Mouse (Mus musculus) lung, embryonic 14.5 days (tissue): ENCODE measurements at regions not wholly inside any gene's neighbourhood (a gene's known extent, or its start where the extent isn't known, plus 50 kb on each side); places are given as distances from the start of the nearest gene placed in this dataset.

Source experiments
- ATAC-seq: fragments of 200-750 bp; cut with Nextera tagmentation; 2 replicates; pipeline ENCODE4 v1.8.0; 2017; ENCODE audit warnings: mild to moderate bottlenecking, moderate TSS enrichment, moderate library complexity; ENCODE audit not compliant: insufficient read depth
- DNase-seq: peaks from one replicate; pipeline ENCODE4 v3.0.0-alpha.2; 2015
- H3K27ac ChIP-seq: fragments of 300-500 bp; sonication (generic); 2 replicates; pipeline ENCODE4 v1.5.1; 2014; ENCODE audit warnings: low read depth, mild to moderate bottlenecking, moderate library complexity
- H3K27me3 ChIP-seq: fragments of 300-500 bp; sonication (generic); 2 replicates; pipeline ENCODE4 v1.6.1; 2014; ENCODE audit warnings: low read length, control low read depth; ENCODE audit not compliant: insufficient read depth
- H3K36me3 ChIP-seq: fragments of 300-500 bp; sonication (generic); 2 replicates; pipeline ENCODE4 v1.6.1; 2014; ENCODE audit warnings: control low read depth; ENCODE audit not compliant: insufficient read depth
- H3K4me1 ChIP-seq: fragments of 300-500 bp; sonication (generic); 2 replicates; pipeline ENCODE4 v1.6.1; 2014; ENCODE audit warnings: antibody characterized with exemption, control low read depth; ENCODE audit not compliant: insufficient read depth
- H3K4me2 ChIP-seq: fragments of 300-500 bp; sonication (generic); 2 replicates; pipeline ENCODE4 v1.6.1; 2014; ENCODE audit warnings: mild to moderate bottlenecking
- H3K4me3 ChIP-seq: fragments of 300-500 bp; sonication (generic); 2 replicates; pipeline ENCODE4 v1.5.1; 2014; ENCODE audit warnings: low read depth, low read length
- H3K9ac ChIP-seq: fragments of 300-500 bp; sonication (generic); 2 replicates; pipeline ENCODE4 v1.6.1; 2014
- H3K9me3 ChIP-seq: fragments of 300-500 bp; sonication (generic); 2 replicates; pipeline ENCODE4 v1.6.1; 2016; ENCODE audit warnings: low read depth, low read length, control low read depth
- CTCF ChIP-seq: IDR thresholded peaks from 2 replicates; pipeline ENCODE4 v1.5.1; 2016; ENCODE audit warnings: antibody characterized with exemption, low read depth
- WGBS: fragments of 180-500 bp; shearing (Covaris S2); extraction: QIAGEN DNeasy Blood & Tissue Kit; methylation state at CpG from one replicate; pipeline ENCODE4 v1.1.7; 2014; 5-methylcytosine and 5-hydroxymethylcytosine counted together

DNA sequence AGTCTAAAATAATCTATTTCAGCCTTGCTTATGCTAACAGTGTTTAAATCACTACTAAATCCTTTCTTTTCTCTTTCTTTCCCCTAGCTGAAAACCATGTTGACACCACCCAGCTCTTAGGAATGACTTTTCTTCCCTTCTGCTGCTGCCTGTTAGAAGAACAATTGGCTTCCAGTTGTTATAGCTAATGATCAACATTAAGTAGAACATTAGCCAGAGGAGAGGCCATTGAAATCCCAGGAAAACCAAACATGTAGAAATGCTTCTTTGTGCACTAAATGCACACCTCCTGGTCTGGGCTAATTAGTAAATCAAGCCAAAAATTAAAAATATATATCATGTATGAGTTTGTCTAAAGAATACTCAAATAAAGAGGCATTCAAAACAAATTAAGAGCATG lies 703.0 kb upstream of the Arpp21 start:
- DNase-seq (no peak), ATAC-seq (no peak)
- TF ChIP-seq CTCF: no peak
- Histone ChIP-seq H3K4me2 (no peak overlapping the region), H3K9ac (no peak overlapping the region), H3K4me3 (no peak overlapping the region), H3K9me3 (no peaks in the 10 kb centered on the region), H3K36me3 (no peaks in the 10 kb centered on the region), H3K4me1 (no peaks in the 10 kb centered on the region), H3K27me3 (no peaks in the 10 kb centered on the region), H3K27ac (no peak overlapping the region)

DNA sequence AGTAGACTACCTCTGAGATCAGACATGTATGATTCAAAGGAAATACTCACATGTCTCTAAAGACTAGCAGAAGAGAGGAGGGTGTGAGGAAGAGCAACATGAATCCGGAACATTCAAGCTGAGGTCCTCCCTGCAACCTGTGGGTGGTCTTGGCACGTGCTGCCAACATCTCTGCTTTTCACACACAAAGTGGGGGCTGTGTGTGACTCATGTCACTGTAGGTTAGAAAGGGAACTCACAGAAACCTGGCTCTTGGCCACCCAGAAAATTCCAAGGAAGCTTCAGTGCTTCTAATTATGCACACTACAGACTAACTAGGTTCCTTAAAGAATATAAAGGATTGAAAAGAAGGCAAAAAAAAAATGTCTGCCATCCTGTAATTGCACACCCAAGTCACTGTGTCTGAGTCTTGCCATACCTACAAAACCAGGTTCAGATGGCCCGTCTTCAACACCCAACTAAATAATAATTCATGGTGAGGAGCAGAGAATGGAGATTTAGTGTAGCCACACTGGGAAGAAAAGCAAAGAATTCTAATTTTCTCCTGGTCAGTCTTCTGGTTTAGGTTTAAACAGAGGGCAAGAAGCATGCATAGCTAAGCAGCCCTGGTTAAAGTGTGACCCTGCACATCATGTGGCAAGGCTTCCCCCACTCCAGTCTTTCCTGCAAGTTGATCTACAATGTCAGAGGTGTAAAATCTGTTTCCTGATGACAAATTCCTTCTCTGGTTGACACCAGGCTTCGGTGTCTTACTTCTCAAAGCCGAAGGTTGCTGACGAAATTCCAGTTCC lies 673.8 kb upstream of the Arpp21 start:
- no peak overlapping the region for H3K4me3 ChIP-seq
- no peaks in the 10 kb centered on the region for H3K4me1 ChIP-seq
- 74% methylated on average over 6 of the region's 6 CpGs for WGBS
- no peaks in the 10 kb centered on the region for H3K27me3 ChIP-seq
- H3K36me3 ChIP-seq: no peaks in the 10 kb centered on the region
- no peak for TF ChIP-seq CTCF
- no peak overlapping the region for H3K27ac ChIP-seq
- no peak overlapping the region for H3K9ac ChIP-seq
- no peak overlapping the region for H3K4me2 ChIP-seq
- ATAC-seq (no peak), DNase-seq (no peak)
- no peaks in the 10 kb centered on the region for H3K9me3 ChIP-seq

DNA sequence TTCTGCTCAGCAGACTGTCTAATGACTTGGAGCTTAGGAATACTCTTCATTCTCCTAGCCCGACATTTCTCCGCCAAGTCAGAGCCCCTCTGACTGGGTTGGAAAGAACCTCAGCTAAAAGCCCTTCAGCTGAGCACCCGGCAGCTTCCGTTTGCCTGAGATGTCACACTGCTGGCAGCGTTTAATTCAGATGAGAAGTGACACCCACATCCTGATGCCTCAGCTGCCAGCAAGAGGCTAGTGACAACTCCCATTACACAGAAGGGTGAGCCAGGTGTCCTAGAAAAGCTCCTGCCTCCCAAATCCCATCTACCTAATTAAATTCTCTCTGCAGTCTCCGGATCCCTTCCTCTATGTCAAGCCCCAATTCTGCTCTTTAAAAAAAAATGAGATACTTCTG lies 670.2 kb upstream of the Arpp21 start:
- Histone ChIP-seq H3K36me3 (no peaks in the 10 kb centered on the region), H3K4me2 (no peak overlapping the region), H3K9me3 (no peaks in the 10 kb centered on the region), H3K27ac (no peak overlapping the region), H3K27me3 (no peaks in the 10 kb centered on the region), H3K9ac (no peak overlapping the region), H3K4me3 (no peak overlapping the region), H3K4me1 (no peaks in the 10 kb centered on the region)
- ATAC-seq: no peak
- no peak for DNase-seq
- 78% methylated on average over 6 of the region's 6 CpGs for WGBS
- TF ChIP-seq CTCF: no peak

DNA sequence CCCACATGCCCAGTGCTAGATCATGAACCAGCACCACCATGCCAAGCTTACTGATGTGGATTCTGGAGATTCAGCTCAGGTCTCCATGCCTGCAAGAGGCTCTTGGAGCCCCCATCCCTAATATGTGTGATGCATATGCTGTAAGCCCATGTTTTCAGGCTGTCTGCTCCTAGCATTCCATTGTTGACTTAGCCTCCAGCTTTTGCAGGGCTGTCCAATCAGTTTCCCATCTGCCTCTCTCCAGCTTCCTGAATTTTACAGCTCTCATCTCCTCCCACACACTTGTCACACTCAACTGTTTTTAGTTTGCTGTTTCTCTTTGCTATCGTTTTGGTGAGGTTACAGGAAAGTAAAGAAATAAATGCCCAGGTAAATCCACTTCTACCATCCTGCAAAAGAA lies 629.2 kb upstream of the Arpp21 start:
- DNase-seq: no peak
- Histone ChIP-seq H3K4me2 (no peak overlapping the region), H3K4me3 (no peak overlapping the region), H3K36me3 (no peaks in the 10 kb centered on the region), H3K9ac (no peak overlapping the region), H3K4me1 (no peaks in the 10 kb centered on the region), H3K9me3 (no peaks in the 10 kb centered on the region), H3K27ac (no peak overlapping the region), H3K27me3 (no peaks in the 10 kb centered on the region)
- no peak for TF ChIP-seq CTCF
- no peak for ATAC-seq
- WGBS: 60% methylated on average over 1 of the region's 1 CpGs

DNA sequence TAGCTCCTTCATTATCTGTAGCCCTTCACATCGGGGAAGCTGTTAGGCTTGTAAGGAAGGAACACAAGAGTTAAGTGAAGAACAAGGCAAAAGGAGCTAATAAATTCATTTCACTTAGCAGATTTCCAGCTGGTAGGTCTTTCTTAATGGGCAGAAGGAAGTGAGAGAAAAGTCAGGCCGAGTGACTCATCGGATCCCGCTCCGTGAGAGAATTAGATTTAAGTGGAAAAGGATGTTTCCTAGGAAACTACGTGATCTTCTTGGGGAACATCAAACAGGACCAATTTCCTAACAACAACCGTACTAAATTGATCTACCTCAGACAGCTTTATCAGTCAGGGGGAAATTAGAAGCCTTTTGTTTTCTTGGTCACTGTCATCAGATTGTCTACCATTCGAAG lies 625.4 kb upstream of the Arpp21 start:
- no peaks in the 10 kb centered on the region for H3K27me3 ChIP-seq
- no peaks in the 10 kb centered on the region for H3K36me3 ChIP-seq
- no peak overlapping the region for H3K4me3 ChIP-seq
- H3K9me3 ChIP-seq: no peaks in the 10 kb centered on the region
- H3K9ac ChIP-seq: no peak overlapping the region
- 71% methylated on average over 8 of the region's 8 CpGs for WGBS
- H3K4me1 ChIP-seq: no peaks in the 10 kb centered on the region
- DNase-seq (no peak), ATAC-seq (no peak)
- H3K4me2 ChIP-seq: no peak overlapping the region
- H3K27ac ChIP-seq: no peak overlapping the region
- TF ChIP-seq CTCF: no peak

DNA sequence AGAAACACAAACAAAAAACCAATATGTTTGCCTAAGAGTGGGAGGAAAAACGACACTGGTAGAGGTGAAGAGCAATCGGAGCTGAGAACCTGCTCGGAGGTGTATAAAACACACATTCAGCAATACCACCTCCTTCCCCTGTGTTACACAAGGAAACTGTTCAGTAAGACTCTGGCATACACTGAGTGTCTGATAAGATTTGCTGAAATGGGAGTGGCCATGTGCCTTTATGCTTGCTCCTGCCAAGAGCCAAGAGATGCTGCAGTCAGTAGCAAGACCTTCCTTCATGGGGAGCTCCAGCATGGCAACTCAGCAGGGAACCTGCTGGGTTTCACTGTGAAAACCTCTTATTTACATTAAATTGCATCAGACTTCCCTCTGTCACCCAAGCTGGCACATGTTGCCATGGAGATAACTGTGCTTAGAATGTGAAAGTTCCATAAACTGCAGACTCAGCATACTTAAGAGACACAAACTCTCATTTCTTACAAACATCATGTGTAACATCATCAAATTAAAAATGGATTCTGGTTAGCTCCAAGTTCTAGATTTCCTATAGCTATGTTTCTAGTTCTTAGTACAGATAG lies 624.7 kb upstream of the Arpp21 start:
- H3K27me3 ChIP-seq: no peaks in the 10 kb centered on the region
- WGBS: 63% methylated on average over 3 of the region's 3 CpGs
- no peak for ATAC-seq
- H3K4me1 ChIP-seq: no peaks in the 10 kb centered on the region
- no peak overlapping the region for H3K27ac ChIP-seq
- no peak overlapping the region for H3K4me2 ChIP-seq
- no peak overlapping the region for H3K9ac ChIP-seq
- H3K4me3 ChIP-seq: no peak overlapping the region
- H3K9me3 ChIP-seq: no peaks in the 10 kb centered on the region
- no peaks in the 10 kb centered on the region for H3K36me3 ChIP-seq
- no peak for DNase-seq
- TF ChIP-seq CTCF: no peak

DNA sequence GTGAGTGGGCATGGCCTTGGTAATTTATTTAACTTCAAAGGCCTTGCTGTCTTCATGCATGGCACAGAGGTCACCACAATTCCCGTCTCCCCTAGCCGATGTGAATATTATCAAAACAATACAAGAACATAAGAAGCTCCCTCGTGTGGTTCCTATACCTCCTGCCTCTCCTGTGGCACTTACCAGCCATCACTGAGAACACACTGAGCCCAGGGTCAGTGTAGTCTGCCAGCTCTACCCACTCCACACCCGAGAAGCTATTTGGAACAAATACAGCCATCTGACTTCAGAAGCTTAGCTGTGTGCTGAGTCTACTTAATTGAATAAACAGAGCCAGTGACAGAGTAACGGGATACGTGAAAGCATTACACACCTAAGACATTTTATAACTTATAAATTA lies 605.7 kb upstream of the Arpp21 start:
- Histone ChIP-seq H3K4me2 (no peak overlapping the region), H3K4me1 (no peaks in the 10 kb centered on the region), H3K9me3 (no peaks in the 10 kb centered on the region), H3K27me3 (no peaks in the 10 kb centered on the region), H3K9ac (no peak overlapping the region), H3K27ac (no peak overlapping the region), H3K4me3 (no peak overlapping the region), H3K36me3 (no peaks in the 10 kb centered on the region)
- ATAC-seq: no peak
- DNase-seq: no peak
- WGBS: 40% methylated on average over 6 of the region's 6 CpGs
- no peak for TF ChIP-seq CTCF
